10 mouse cellular contexts compared by ENCODE assay signal in genomic region chr16:32853492-32854049, GRCm38 (mm10). TPM values are rescaled to one million over a fixed set of nuclear protein-coding genes. Genes with fewer than 3 reads are reported as not detected.
DNase-seq lines count a peak whose midpoint lies in the region; ATAC-seq and TF ChIP-seq lines count a peak whose summit lies in the region.
"Had no signal": no experiment of that assay in that cellular context is flagged by ENCODE, and none has a peak within 500 bp of the region (broad histone marks: within the 10 kb centered on the region; RNA-seq: fewer than 3 reads in every experiment).

No protein-coding gene starts in this region.

- H3K4me2 ChIP-seq in embryonic facial prominence, embryonic 14.5 days (ENCODE audit: low read depth, low read length): no peak overlapping the region
- H3K4me2 ChIP-seq in liver, postnatal 0 days (ENCODE audit: low read depth, low read length): no peak overlapping the region

- 64% methylated on average over 13 of the region's 13 CpGs for WGBS in embryonic facial prominence, embryonic 14.5 days
- WGBS in embryonic facial prominence, embryonic 10.5 days: 80% methylated on average over 13 of the region's 13 CpGs
- 59% methylated on average over 13 of the region's 13 CpGs for WGBS in liver, postnatal 0 days (ENCODE audit: insufficient replicate concordance)

- ATAC-seq in embryonic facial prominence, embryonic 14.5 days (ENCODE audit: low read depth): no peak
- peak; percentile 59 for ATAC-seq in liver, postnatal 0 days

- TF ChIP-seq EP300 in liver, postnatal 0 days (IDR thresholded peaks at IDR 0.05; ENCODE audit: low read depth): peak; percentile 42

- H3K27ac ChIP-seq in embryonic facial prominence, embryonic 14.5 days (replicated peaks; ENCODE audit: low read depth, low read length): peak overlapping the region; percentile 35
- H3K27ac ChIP-seq in embryonic facial prominence, embryonic 10.5 days (replicated peaks): no peak overlapping the region
- peak overlapping the region; percentile 13; the same call in 1 of the 2 replicates for H3K27ac ChIP-seq in liver, postnatal 0 days (ENCODE audit: low read depth)
- 0 out of 2 replicates have a peak overlapping the region, but pooled peaks have one; percentile 23 for H3K27ac ChIP-seq in cortical plate, adult 2 months (ENCODE audit: insufficient read depth, low read length)

- peaks cover 2% of the 10 kb centered on the region; the same call in 1 of the 2 replicates for H3K4me1 ChIP-seq in embryonic facial prominence, embryonic 14.5 days (ENCODE audit: control insufficient read depth, insufficient read depth, low read length)
- no peaks in the 10 kb centered on the region for H3K4me1 ChIP-seq in embryonic facial prominence, embryonic 10.5 days
- H3K4me1 ChIP-seq in liver, postnatal 0 days (ENCODE audit: insufficient read depth): no peaks in the 10 kb centered on the region
- peaks cover 10% of the 10 kb centered on the region for H3K4me1 ChIP-seq in cortical plate, adult 2 months (ENCODE audit: control insufficient read depth, insufficient read depth, low read length)

- no peaks in the 10 kb centered on the region for H3K27me3 ChIP-seq in embryonic facial prominence, embryonic 14.5 days (replicated peaks; ENCODE audit: control insufficient read depth, insufficient read depth, low read length)
- no peaks in the 10 kb centered on the region for H3K27me3 ChIP-seq in embryonic facial prominence, embryonic 10.5 days (replicated peaks; ENCODE audit: low read depth, poor library complexity, severe bottlenecking)
- no peaks in the 10 kb centered on the region for H3K27me3 ChIP-seq in liver, postnatal 0 days (ENCODE audit: insufficient read depth, low read length)

- peak; percentile 9 for DNase-seq in embryonic facial prominence, embryonic 14.5 days (ENCODE audit: low spot score)
- no peak for DNase-seq in embryonic facial prominence, embryonic 10.5 days (ENCODE audit: low spot score)
- DNase-seq in liver, postnatal 0 days: no peak
- no peak for DNase-seq in liver
- DNase-seq in heart, postnatal 4 days: peak; percentile 18
- no peak for DNase-seq in spleen, postnatal 10 days (ENCODE audit: low spot score in 2 of 2)
- no peak for DNase-seq in right cerebral cortex, postnatal 36 days (ENCODE audit: low spot score in 2 of 2)

- no peaks in the 10 kb centered on the region for H3K9me3 ChIP-seq in embryonic facial prominence, embryonic 14.5 days (ENCODE audit: control insufficient read depth, low read length)
- H3K9me3 ChIP-seq in embryonic facial prominence, embryonic 10.5 days: no peaks in the 10 kb centered on the region
- H3K9me3 ChIP-seq in liver, postnatal 0 days (ENCODE audit: low read length): no peaks in the 10 kb centered on the region

- H3K9ac ChIP-seq in embryonic facial prominence, embryonic 14.5 days (ENCODE audit: low read depth, low read length): no peak overlapping the region
- H3K9ac ChIP-seq in liver, postnatal 0 days (replicated peaks): no peak overlapping the region

- no peak for TF ChIP-seq CTCF in liver, postnatal 0 days (IDR thresholded peaks at IDR 0.05; ENCODE audit: low read depth)
- no peak for TF ChIP-seq CTCF in cortical plate, adult 2 months (IDR thresholded peaks at IDR 0.05; ENCODE audit: extremely low read depth, insufficient read depth, low read length)

- H3K4me3 ChIP-seq in embryonic facial prominence, embryonic 14.5 days (ENCODE audit: low read depth, low read length): no peak overlapping the region
- H3K4me3 ChIP-seq in embryonic facial prominence, embryonic 10.5 days: no peak overlapping the region
- no peak overlapping the region for H3K4me3 ChIP-seq in liver, postnatal 0 days (ENCODE audit: low read depth, low read length)
- no peak overlapping the region for H3K4me3 ChIP-seq in cortical plate, adult 2 months (ENCODE audit: insufficient read depth, low read length)

- H3K36me3 ChIP-seq in embryonic facial prominence, embryonic 14.5 days (ENCODE audit: control insufficient read depth, insufficient read depth, low read length): peaks cover 23% of the 10 kb centered on the region
- peaks cover 43% of the 10 kb centered on the region for H3K36me3 ChIP-seq in embryonic facial prominence, embryonic 10.5 days (replicated peaks)
- H3K36me3 ChIP-seq in liver, postnatal 0 days (replicated peaks; ENCODE audit: insufficient read depth, low read length): peaks cover 5% of the 10 kb centered on the region; the same call in 1 of the 2 replicates

- TF ChIP-seq POLR2A in cortical plate, adult 2 months (IDR thresholded peaks at IDR 0.05; ENCODE audit: extremely low read depth, insufficient read depth, low read length): no peak

RNA-seq across cellular contexts. Expression of gene Fyttd1, which starts 23.7 kb away (rescaled TPM):
- 136 and 141 TPM in 2 replicates for polyA plus RNA-seq in embryonic facial prominence, embryonic 14.5 days (2014; fragmentation: Nextera tagmentation; extraction: Ambion mirVana)
- polyA plus RNA-seq in embryonic facial prominence, embryonic 10.5 days (2016; fragmentation: Nextera tagmentation; extraction: Ambion mirVana): 102 and 104 TPM in 2 replicates
- 36.6 and 40.6 TPM in 2 replicates for polyA plus RNA-seq in liver, postnatal 0 days (2015; fragmentation: Nextera tagmentation; extraction: Ambion mirVana)
- polyA plus RNA-seq in cortical plate, adult 2 months (2012; rRNA removed): 49.9 and 54.0 TPM in 2 replicates
- 100 to 1,000 TPM; 125 to 126 TPM for total RNA-seq in heart, postnatal 4 days (2021)

RNA-seq across cellular contexts. Expression of gene Rubcn, which starts 24.0 kb away (rescaled TPM):
- polyA plus RNA-seq in embryonic facial prominence, embryonic 14.5 days (2014; fragmentation: Nextera tagmentation; extraction: Ambion mirVana): 19.6 and 20.3 TPM in 2 replicates
- polyA plus RNA-seq in embryonic facial prominence, embryonic 10.5 days (2016; fragmentation: Nextera tagmentation; extraction: Ambion mirVana): 17.7 and 19.9 TPM in 2 replicates
- polyA plus RNA-seq in liver, postnatal 0 days (2015; fragmentation: Nextera tagmentation; extraction: Ambion mirVana): 4.0 and 4.3 TPM in 2 replicates
- polyA plus RNA-seq in cortical plate, adult 2 months (2012; rRNA removed): 77.0 TPM in 2 replicates
- 10 to 100 TPM; 29.8 to 35.1 TPM for total RNA-seq in heart, postnatal 4 days (2021)

RNA-seq across cellular contexts. Expression of gene Smbd1, which starts 43.3 kb away (rescaled TPM):
- polyA plus RNA-seq in embryonic facial prominence, embryonic 14.5 days (2014; fragmentation: Nextera tagmentation; extraction: Ambion mirVana): not detected in 2 replicates
- polyA plus RNA-seq in embryonic facial prominence, embryonic 10.5 days (2016; fragmentation: Nextera tagmentation; extraction: Ambion mirVana): not detected in 2 replicates
- polyA plus RNA-seq in liver, postnatal 0 days (2015; fragmentation: Nextera tagmentation; extraction: Ambion mirVana): 0.33 TPM in 1 of 2 replicates, not detected in the other
- not detected in 2 replicates for polyA plus RNA-seq in cortical plate, adult 2 months (2012; rRNA removed)
- total RNA-seq in heart, postnatal 4 days (2021): not detected
- total RNA-seq: gastrocnemius, postnatal 36 days; left cerebral cortex, adult 8-10 months had no signal

RNA-seq across cellular contexts. Expression of gene Muc20, which starts 56.3 kb away (rescaled TPM):
- polyA plus RNA-seq in embryonic facial prominence, embryonic 14.5 days (2014; fragmentation: Nextera tagmentation; extraction: Ambion mirVana): 0.43 and 0.79 TPM in 2 replicates
- polyA plus RNA-seq in embryonic facial prominence, embryonic 10.5 days (2016; fragmentation: Nextera tagmentation; extraction: Ambion mirVana): not detected in 2 replicates
- polyA plus RNA-seq in liver, postnatal 0 days (2015; fragmentation: Nextera tagmentation; extraction: Ambion mirVana): 0.08 TPM in 1 of 2 replicates, not detected in the other
- polyA plus RNA-seq in cortical plate, adult 2 months (2012; rRNA removed): not detected in 2 replicates
- total RNA-seq in heart, postnatal 4 days (2021): under 1 TPM in 1 of 2 experiments, not detected in 1; 0.14 TPM
- total RNA-seq: left cerebral cortex, adult 8-10 months had no signal

Comparison
In these comparisons a context has a peak if more than half of its experiments do, and no peak if none do; other contexts are left out.
1. DNase-seq: peak in embryonic facial prominence, embryonic 14.5 days (single experiment) and heart, postnatal 4 days (single experiment); none in embryonic facial prominence, embryonic 10.5 days (single experiment), liver, postnatal 0 days (single experiment), liver (single experiment), spleen, postnatal 10 days (0 of 2) and right cerebral cortex, postnatal 36 days (0 of 2).